Mouse (Mus musculus): ENCODE results near the gene Hnrnpk. TPM values are rescaled to one million over a fixed set of nuclear protein-coding genes. Genes with fewer than 3 reads are reported as not detected.
A peak's percentile ranks its signal among the peaks of the same experiment; 100 is the strongest.

Hnrnpk gene
- polyA plus RNA-seq, 1 experiment from 2014 or later: 1,049 TPM

DNA sequence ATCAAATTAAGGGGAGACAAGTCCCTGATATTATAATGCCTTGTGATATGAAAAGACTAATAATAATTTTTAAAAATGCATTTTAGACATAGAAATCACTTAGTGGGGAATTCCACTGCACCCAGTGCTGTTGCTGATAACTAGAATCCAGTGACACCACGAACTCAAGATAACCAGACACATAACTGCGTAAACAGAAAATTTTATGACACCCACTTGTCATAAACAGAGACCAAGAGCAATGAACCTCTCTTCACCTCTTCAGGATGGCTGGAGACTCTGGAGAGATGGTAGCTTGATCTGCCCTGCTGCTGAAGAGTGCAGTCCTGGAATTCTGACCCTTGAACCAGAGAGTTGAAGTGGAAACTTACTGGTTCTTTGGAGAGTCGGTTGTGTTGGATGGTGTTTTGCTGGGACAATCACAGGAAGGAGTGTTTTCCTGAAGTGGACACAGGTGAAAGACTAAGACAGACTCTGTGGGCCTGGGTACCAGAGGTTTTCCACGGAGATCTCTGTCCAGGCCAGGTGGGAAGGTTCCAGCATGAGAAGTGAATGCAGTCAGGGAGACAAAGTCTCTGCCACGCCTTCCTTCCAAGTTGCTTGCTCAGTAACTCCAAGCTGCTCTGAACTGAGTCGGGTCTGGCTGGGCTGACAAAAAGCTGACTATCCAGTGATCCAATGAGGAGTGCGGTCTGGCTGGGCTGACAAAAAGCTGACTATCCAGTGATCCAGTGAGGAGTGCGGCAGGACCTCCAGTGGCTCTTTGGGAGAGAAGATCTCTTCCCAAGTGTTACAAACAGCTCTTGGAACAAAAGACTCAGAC, 38.6 kb downstream of the Hnrnpk start:
- WGBS: 72% methylated on average over 8 of the region's 8 CpGs
- ATAC-seq (replicated peaks; ENCODE audit: low FRiP score, low read depth) (no peak), DNase-seq (ENCODE audit: low spot score) (no peak)
- no peaks in the 10 kb centered on the region for H3K36me3 ChIP-seq (ENCODE audit: insufficient read depth, low read length)
- no peaks in the 10 kb centered on the region for H3K9me3 ChIP-seq (replicated peaks; ENCODE audit: low read length)
- H3K9ac ChIP-seq (ENCODE audit: low read depth, low read length): no peak overlapping the region
- H3K4me2 ChIP-seq (ENCODE audit: low read length): no peak overlapping the region
- no peak for TF ChIP-seq CTCF (IDR thresholded peaks at IDR 0.05; ENCODE audit: low read depth)
- no peak overlapping the region for H3K27ac ChIP-seq
- no peaks in the 10 kb centered on the region for H3K4me1 ChIP-seq (replicated peaks; ENCODE audit: insufficient read depth, low read length)
- H3K27me3 ChIP-seq (ENCODE audit: insufficient read depth, low read length): no peaks in the 10 kb centered on the region
- H3K4me3 ChIP-seq (replicated peaks; ENCODE audit: low read depth, low read length): no peak overlapping the region

DNA sequence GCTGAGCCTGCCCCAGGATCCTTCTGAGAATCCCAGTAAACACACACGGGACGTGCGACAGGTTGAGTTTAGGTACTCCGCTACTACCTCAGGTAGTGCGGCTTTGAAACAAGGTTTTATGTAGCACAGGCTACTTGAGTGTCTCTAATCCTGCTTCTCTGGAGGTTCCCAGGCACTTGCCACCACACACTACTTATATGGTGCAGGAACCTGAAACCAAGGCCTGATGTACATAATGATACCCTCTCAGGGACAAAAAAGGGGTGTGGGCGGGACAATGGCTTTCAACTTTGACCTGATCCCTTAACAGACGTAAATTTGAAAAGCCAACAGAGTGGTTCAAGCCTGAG, 43.9 kb downstream of the Hnrnpk start:
- H3K27ac ChIP-seq: 0 out of 2 replicates have a peak overlapping the region, but pooled peaks have one; percentile 39
- no peaks in the 10 kb centered on the region for H3K9me3 ChIP-seq (replicated peaks; ENCODE audit: low read length)
- ATAC-seq (replicated peaks; ENCODE audit: low FRiP score, low read depth): no peak
- H3K9ac ChIP-seq (ENCODE audit: low read depth, low read length): peak overlapping the region; percentile 60
- H3K4me2 ChIP-seq (ENCODE audit: low read length): peak overlapping the region; percentile 91
- H3K27me3 ChIP-seq (ENCODE audit: insufficient read depth, low read length): no peaks in the 10 kb centered on the region
- H3K4me1 ChIP-seq (replicated peaks; ENCODE audit: insufficient read depth, low read length): no peaks in the 10 kb centered on the region
- no peak for TF ChIP-seq CTCF (IDR thresholded peaks at IDR 0.05; ENCODE audit: low read depth)
- no peaks in the 10 kb centered on the region for H3K36me3 ChIP-seq (ENCODE audit: insufficient read depth, low read length)
- WGBS: 5% methylated on average over 7 of the region's 7 CpGs
- DNase-seq (ENCODE audit: low spot score): no peak
- peak overlapping the region; percentile 56 for H3K4me3 ChIP-seq (replicated peaks; ENCODE audit: low read depth, low read length)

DNA sequence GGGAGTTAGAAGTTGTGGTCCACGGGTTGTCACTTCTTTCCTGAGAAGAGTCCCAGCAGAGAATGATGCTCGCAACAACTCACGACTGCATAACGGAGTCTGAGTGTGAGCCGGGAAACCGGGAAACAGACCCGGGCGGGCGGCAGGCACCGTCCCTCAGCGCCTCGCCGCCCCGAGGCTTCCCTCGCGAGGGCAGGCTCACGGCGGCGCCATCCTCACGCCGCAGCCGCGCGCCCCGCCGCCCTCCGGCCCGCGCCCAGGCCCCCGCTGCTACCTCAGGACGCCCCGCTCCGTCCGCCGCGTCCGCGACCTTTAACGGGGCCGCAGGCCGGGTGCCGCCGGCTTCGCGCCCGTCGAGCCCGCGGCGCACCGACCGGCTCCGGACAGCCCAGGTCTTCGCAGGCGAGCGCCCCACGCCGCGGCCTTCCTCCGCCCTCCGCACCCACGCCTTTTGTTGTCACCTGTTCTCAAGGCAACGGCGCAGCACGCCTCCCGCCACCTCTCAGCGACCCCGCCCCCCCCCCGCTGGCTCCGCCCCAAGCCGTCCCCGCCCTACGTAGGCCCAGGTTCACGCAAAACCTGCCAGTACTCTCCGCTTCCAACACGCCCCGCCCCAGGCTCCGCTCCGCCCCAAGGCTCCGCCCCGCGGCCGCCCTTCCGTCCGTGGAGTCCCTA, 44.4 kb downstream of the Hnrnpk start, which contains the start of gene Kif27:
Gene Kif27, minus strand, starts transcription at position 494 of the 675 bp plus-strand sequence.
- no peaks in the 10 kb centered on the region for H3K27me3 ChIP-seq (ENCODE audit: insufficient read depth, low read length)
- DNase-seq (ENCODE audit: low spot score): peak; percentile 95
- H3K4me2 ChIP-seq (ENCODE audit: low read length): peak within 1 kb of the TSS; percentile 91
- no peaks in the 10 kb centered on the region for H3K36me3 ChIP-seq (ENCODE audit: insufficient read depth, low read length)
- ATAC-seq (replicated peaks; ENCODE audit: low FRiP score, low read depth): peak; percentile 98
- H3K4me1 ChIP-seq (replicated peaks; ENCODE audit: insufficient read depth, low read length): no peaks in the 10 kb centered on the region
- WGBS: 1% methylated on average over 79 of the region's 85 CpGs
- no peaks in the 10 kb centered on the region for H3K9me3 ChIP-seq (replicated peaks; ENCODE audit: low read length)
- 0 out of 2 replicates have a peak within 1 kb of the TSS, but pooled peaks have one; percentile 39 for H3K27ac ChIP-seq
- peak within 1 kb of the TSS; percentile 60 for H3K9ac ChIP-seq (ENCODE audit: low read depth, low read length)
- peak within 1 kb of the TSS; percentile 56 for H3K4me3 ChIP-seq (replicated peaks; ENCODE audit: low read depth, low read length)
- no peak for TF ChIP-seq CTCF (IDR thresholded peaks at IDR 0.05; ENCODE audit: low read depth)

DNA sequence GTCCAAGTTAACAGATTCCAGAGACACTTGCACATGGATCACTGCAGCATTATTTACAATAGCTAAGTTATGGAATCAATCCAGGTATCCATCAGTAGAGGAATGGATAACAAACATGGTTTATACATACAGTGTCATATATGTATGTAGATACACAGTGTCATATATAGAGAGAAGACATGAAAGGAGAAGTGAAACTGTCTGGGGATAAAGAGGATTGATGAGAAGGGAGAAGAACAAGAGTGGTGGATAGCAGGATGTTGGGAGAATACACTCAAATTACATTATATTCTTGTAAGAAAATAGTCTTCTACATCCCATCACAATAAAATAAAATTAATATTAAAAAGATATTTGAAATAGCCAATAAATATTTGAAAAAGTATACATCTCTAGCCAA, 50.1 kb downstream of the Hnrnpk start:
- no peak overlapping the region for H3K9ac ChIP-seq (ENCODE audit: low read depth, low read length)
- H3K27me3 ChIP-seq (ENCODE audit: insufficient read depth, low read length): no peaks in the 10 kb centered on the region
- H3K4me1 ChIP-seq (replicated peaks; ENCODE audit: insufficient read depth, low read length): no peaks in the 10 kb centered on the region
- no peaks in the 10 kb centered on the region for H3K9me3 ChIP-seq (replicated peaks; ENCODE audit: low read length)
- H3K36me3 ChIP-seq (ENCODE audit: insufficient read depth, low read length): no peaks in the 10 kb centered on the region
- ATAC-seq (replicated peaks; ENCODE audit: low FRiP score, low read depth): no peak
- DNase-seq (ENCODE audit: low spot score): no peak
- no peak overlapping the region for H3K27ac ChIP-seq
- no peak overlapping the region for H3K4me3 ChIP-seq (replicated peaks; ENCODE audit: low read depth, low read length)
- TF ChIP-seq CTCF (IDR thresholded peaks at IDR 0.05; ENCODE audit: low read depth): no peak
- H3K4me2 ChIP-seq (ENCODE audit: low read length): no peak overlapping the region

DNA sequence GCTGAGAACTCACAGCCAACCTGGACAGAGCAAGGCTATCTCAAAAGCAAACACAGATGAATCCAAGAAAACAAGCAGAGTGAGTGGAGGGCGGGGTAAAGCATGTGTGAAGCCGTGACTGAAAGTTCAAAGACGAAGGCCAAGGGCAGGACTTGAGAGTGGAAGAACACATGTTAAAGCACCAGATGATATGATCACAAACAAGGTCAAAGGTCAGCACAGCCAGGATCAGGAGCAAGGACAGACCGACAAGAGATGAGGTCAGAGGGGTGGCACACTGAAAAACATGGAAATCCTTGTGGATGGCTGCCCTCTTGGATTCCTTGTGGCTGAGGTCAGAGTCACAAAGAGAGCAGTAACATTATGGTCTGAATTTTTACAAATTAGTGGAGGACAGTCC, 52.5 kb downstream of the Hnrnpk start:
- DNase-seq (ENCODE audit: low spot score): no peak

DNA sequence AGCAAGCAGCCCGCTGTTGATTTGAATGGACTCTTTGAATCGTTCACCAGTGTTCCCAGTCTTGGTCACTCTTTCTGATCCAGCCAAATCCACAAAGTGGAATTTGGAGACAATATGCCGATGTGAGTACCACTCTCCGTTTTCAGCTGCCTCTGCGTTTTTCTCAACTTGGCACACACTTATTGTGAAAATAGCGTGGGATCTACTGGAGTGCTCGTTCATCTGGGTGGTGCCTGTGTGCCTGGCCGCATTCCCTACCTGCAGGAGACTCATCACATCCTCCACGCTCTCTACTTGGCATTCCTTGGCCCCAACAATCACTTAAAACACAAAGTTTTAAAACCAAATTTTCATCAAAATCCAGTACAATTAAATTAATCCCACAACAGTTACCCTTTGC, 58.6 kb downstream of the Hnrnpk start:
- ATAC-seq (replicated peaks; ENCODE audit: low FRiP score, low read depth) (no peak), DNase-seq (ENCODE audit: low spot score) (no peak)
- Histone ChIP-seq H3K4me3 (replicated peaks; ENCODE audit: low read depth, low read length) (no peak overlapping the region), H3K27ac (no peak overlapping the region), H3K4me2 (ENCODE audit: low read length) (no peak overlapping the region), H3K27me3 (ENCODE audit: insufficient read depth, low read length) (no peaks in the 10 kb centered on the region), H3K36me3 (ENCODE audit: insufficient read depth, low read length) (no peaks in the 10 kb centered on the region), H3K9ac (ENCODE audit: low read depth, low read length) (no peak overlapping the region), H3K9me3 (replicated peaks; ENCODE audit: low read length) (no peaks in the 10 kb centered on the region), H3K4me1 (replicated peaks; ENCODE audit: insufficient read depth, low read length) (no peaks in the 10 kb centered on the region)
- WGBS: 82% methylated on average over 9 of the region's 9 CpGs
- TF ChIP-seq CTCF (IDR thresholded peaks at IDR 0.05; ENCODE audit: low read depth): no peak

More for the DNA sequence above, 52.5 kb downstream of the Hnrnpk start:
- H3K4me3 ChIP-seq (replicated peaks; ENCODE audit: low read depth, low read length): no peak overlapping the region
- H3K27ac ChIP-seq: no peak overlapping the region
- ATAC-seq (replicated peaks; ENCODE audit: low FRiP score, low read depth): no peak
- H3K27me3 ChIP-seq (ENCODE audit: insufficient read depth, low read length): no peaks in the 10 kb centered on the region
- WGBS: 48% methylated on average over 4 of the region's 4 CpGs
- H3K4me1 ChIP-seq (replicated peaks; ENCODE audit: insufficient read depth, low read length): no peaks in the 10 kb centered on the region
- H3K9ac ChIP-seq (ENCODE audit: low read depth, low read length): no peak overlapping the region
- no peak for TF ChIP-seq CTCF (IDR thresholded peaks at IDR 0.05; ENCODE audit: low read depth)
- H3K9me3 ChIP-seq (replicated peaks; ENCODE audit: low read length): no peaks in the 10 kb centered on the region
- H3K36me3 ChIP-seq (ENCODE audit: insufficient read depth, low read length): no peaks in the 10 kb centered on the region
- no peak overlapping the region for H3K4me2 ChIP-seq (ENCODE audit: low read length)

MicroRNAs within 50 kb of the gene (microRNA counts, 519-probe panel; counts per million panel counts)
- microRNA mmu-miR-7a: 330 counts per million, percentile 68 among the panel's probes with 10 or more counts

Small RNA genes within 50 kb of the gene (microRNA-seq; reads per million reads assigned to microRNA genes)
- gene Mir7-1: 44.7 reads per million, percentile 43 among the genes with 10 or more reads in this experiment

Other genes with a start within 250 kb of the Hnrnpk start
- gene Idnk, start 245.7 kb downstream of the Hnrnpk start, polyA plus RNA-seq (2015; fragmentation: Nextera tagmentation; extraction: Ambion mirVana): 48.5 and 48.7 TPM in 2 replicates
- 80.6 and 82.1 TPM in 2 replicates for gene Ubqln1, start 187.7 kb downstream of the Hnrnpk start, polyA plus RNA-seq (2015; fragmentation: Nextera tagmentation; extraction: Ambion mirVana)
- gene Gkap1, start 127.6 kb downstream of the Hnrnpk start, polyA plus RNA-seq (2015; fragmentation: Nextera tagmentation; extraction: Ambion mirVana): 43.7 and 54.2 TPM in 2 replicates
- gene Kif27, start 44.2 kb downstream of the Hnrnpk start, polyA plus RNA-seq (2015; fragmentation: Nextera tagmentation; extraction: Ambion mirVana): 0.52 and 0.55 TPM in 2 replicates
- 33.0 and 33.7 TPM in 2 replicates for gene 2210016F16Rik, start 18.1 kb downstream of the Hnrnpk start, polyA plus RNA-seq (2015; fragmentation: Nextera tagmentation; extraction: Ambion mirVana)
- 19.3 and 20.5 TPM in 2 replicates for gene Rmi1, start 1.1 kb downstream of the Hnrnpk start, polyA plus RNA-seq (2015; fragmentation: Nextera tagmentation; extraction: Ambion mirVana)
- gene Slc28a3, start 207.5 kb upstream of the Hnrnpk start, polyA plus RNA-seq (2015; fragmentation: Nextera tagmentation; extraction: Ambion mirVana): not detected in 2 replicates

Data from kidney, postnatal 0 days (tissue).